Comparison of ENCODE assay signal across 8 mouse cellular contexts in the genomic region with DNA sequence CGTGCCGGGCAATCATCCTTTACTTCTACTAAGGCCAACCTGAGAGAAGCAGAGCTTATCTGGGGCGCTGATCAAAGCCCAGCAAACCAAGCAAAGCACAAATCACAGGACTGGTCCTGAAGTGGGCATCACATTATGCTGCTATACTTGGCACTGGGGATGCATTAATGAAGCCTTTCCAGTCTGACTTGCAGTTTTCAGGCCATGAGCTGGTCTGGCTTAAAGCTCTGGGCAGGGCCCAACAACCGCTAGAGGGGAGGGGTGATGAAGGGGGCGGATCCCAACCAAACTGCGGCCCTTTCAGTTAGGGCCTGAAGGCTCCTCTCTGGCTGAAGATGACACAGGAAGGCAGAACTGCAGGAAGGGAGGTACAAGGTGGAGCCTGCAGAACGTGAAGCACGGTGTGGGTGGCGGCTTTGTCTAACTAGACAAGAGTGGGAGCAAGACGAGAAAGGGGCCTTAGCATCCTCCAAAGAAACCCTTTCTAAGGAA. TPM values are rescaled to one million over a fixed set of nuclear protein-coding genes. Genes with fewer than 3 reads are reported as not detected.
DNase-seq lines count a peak whose midpoint lies in the region; ATAC-seq and TF ChIP-seq lines count a peak whose summit lies in the region.

No protein-coding gene starts in this region.

- TF ChIP-seq POLR2A in liver, adult 2 months (IDR thresholded peaks at IDR 0.05; ENCODE audit: extremely low read depth, insufficient read depth, low read length) = no peak

- ATAC-seq in hindbrain, embryonic 14.5 days (ENCODE audit: low FRiP score) = no peak

- WGBS in heart, embryonic 10.5 days = 25% methylated on average over 10 of the region's 10 CpGs
- 25% methylated on average over 10 of the region's 10 CpGs for WGBS in hindbrain, embryonic 14.5 days
- WGBS in liver, adult 2 months = 18% methylated on average over 10 of the region's 10 CpGs

- H3K4me2 ChIP-seq in hindbrain, embryonic 14.5 days (replicated peaks) = peak overlapping the region; percentile 88

- peak overlapping the region; percentile 65 for H3K9ac ChIP-seq in hindbrain, embryonic 14.5 days
- peak overlapping the region; percentile 29; the same call in 1 of the 2 replicates for H3K9ac ChIP-seq in liver, adult 2 months (ENCODE audit: low read depth, low read length)

- no peaks in the 10 kb centered on the region for H3K27me3 ChIP-seq in heart, embryonic 10.5 days (ENCODE audit: insufficient read depth, poor library complexity, severe bottlenecking)
- no peaks in the 10 kb centered on the region for H3K27me3 ChIP-seq in hindbrain, embryonic 14.5 days (ENCODE audit: control insufficient read depth, insufficient read depth, low read length)
- H3K27me3 ChIP-seq in liver, adult 2 months (ENCODE audit: control insufficient read depth, insufficient read depth, low read length) = no peaks in the 10 kb centered on the region

- no peak for TF ChIP-seq CTCF in liver, adult 2 months (IDR thresholded peaks at IDR 0.05; ENCODE audit: low read depth, low read length)

- H3K27ac ChIP-seq in heart, embryonic 10.5 days = peak overlapping the region; percentile 91
- H3K27ac ChIP-seq in hindbrain, embryonic 14.5 days = peak overlapping the region; percentile 62
- H3K27ac ChIP-seq in liver, adult 2 months (replicated peaks; ENCODE audit: insufficient read depth, low read depth, low read length) = peak overlapping the region; percentile 15; the same call in 1 of the 2 replicates

- H3K79me2 ChIP-seq in liver, adult 2 months (ENCODE audit: control insufficient read depth, insufficient read depth, low read length) = no peaks in the 10 kb centered on the region

- no peaks in the 10 kb centered on the region for H3K9me3 ChIP-seq in heart, embryonic 10.5 days
- no peaks in the 10 kb centered on the region for H3K9me3 ChIP-seq in hindbrain, embryonic 14.5 days (ENCODE audit: control insufficient read depth, low read length)

- peak overlapping the region; percentile 68 for H3K4me3 ChIP-seq in heart, embryonic 10.5 days
- H3K4me3 ChIP-seq in hindbrain, embryonic 14.5 days (replicated peaks; ENCODE audit: low read length) = peak overlapping the region; percentile 46
- H3K4me3 ChIP-seq in liver, adult 2 months (ENCODE audit: insufficient read depth, low read depth, low read length) = peak overlapping the region; percentile 39

- no peak for DNase-seq in heart, embryonic 10.5 days (ENCODE audit: low spot score)
- no peak for DNase-seq in heart, adult 8-10 months (ENCODE audit: low spot score)
- peak; percentile 20 for DNase-seq in T-cell, adult 2 months (ENCODE audit: low spot score)
- DNase-seq in embryo, embryonic 9.5 days (ENCODE audit: extremely low spot score) = peak; percentile 53
- peak; percentile 35 for DNase-seq in hindbrain, embryonic 14.5 days (ENCODE audit: low spot score)
- DNase-seq in liver, adult 2 months (ENCODE audit: extremely low read depth, low read depth, low spot score) = peak; percentile 75
- peak; percentile 18 to 47 for DNase-seq in natural killer cell, adult 2 months (ENCODE audit: low spot score in 2 of 2)
- DNase-seq in layer of hippocampus, adult 9-10 months (ENCODE audit: low spot score) = no peak

- peaks cover 60% of the 10 kb centered on the region for H3K36me3 ChIP-seq in heart, embryonic 10.5 days
- peaks cover 40% of the 10 kb centered on the region for H3K36me3 ChIP-seq in hindbrain, embryonic 14.5 days (replicated peaks; ENCODE audit: control insufficient read depth, insufficient read depth)
- H3K36me3 ChIP-seq in liver, adult 2 months (ENCODE audit: control insufficient read depth, insufficient read depth, low read length) = peaks cover 13% of the 10 kb centered on the region

- peaks cover 19% of the 10 kb centered on the region for H3K4me1 ChIP-seq in heart, embryonic 10.5 days
- peaks cover 15% of the 10 kb centered on the region for H3K4me1 ChIP-seq in hindbrain, embryonic 14.5 days (replicated peaks; ENCODE audit: control insufficient read depth, insufficient read depth, low read length)
- peaks cover 7% of the 10 kb centered on the region; the same call in 1 of the 2 replicates for H3K4me1 ChIP-seq in liver, adult 2 months (ENCODE audit: control insufficient read depth, insufficient read depth, low read length)

RNA-seq across cellular contexts. Expression of a gene that starts 1.1 kb away (rescaled TPM):
- 145 and 151 TPM in 2 replicates for polyA plus RNA-seq in heart, embryonic 10.5 days (2016; fragmentation: Nextera tagmentation; extraction: Ambion mirVana)
- 10 to 100 TPM; 72.5 to 79.7 (median 75.8) TPM for total RNA-seq in heart, adult 8-10 months (2022)
- polyA plus RNA-seq in hindbrain, embryonic 14.5 days (2014; fragmentation: Nextera tagmentation; extraction: Ambion mirVana) = 180 and 182 TPM in 2 replicates
- total RNA-seq in liver, adult 2 months (2014; rRNA removed) = 50.5 and 55.9 TPM in 2 replicates
- polyA plus RNA-seq in liver, adult 2 months (2012; rRNA removed) = 47.9 and 49.3 TPM in 2 replicates

RNA-seq across cellular contexts. Expression of a gene that starts 1.2 kb away (rescaled TPM):
- polyA plus RNA-seq in heart, embryonic 10.5 days (2016; fragmentation: Nextera tagmentation; extraction: Ambion mirVana) = 150 and 179 TPM in 2 replicates
- 1 to 10 TPM in 1 of 4 experiments, under 1 TPM in 3; 0.14 to 1.4 (median 0.40) TPM for total RNA-seq in heart, adult 8-10 months (2022)
- 29.3 and 36.2 TPM in 2 replicates for polyA plus RNA-seq in hindbrain, embryonic 14.5 days (2014; fragmentation: Nextera tagmentation; extraction: Ambion mirVana)
- 1.1 and 3.2 TPM in 2 replicates for total RNA-seq in liver, adult 2 months (2014; rRNA removed)
- polyA plus RNA-seq in liver, adult 2 months (2012; rRNA removed) = 2.1 and 2.6 TPM in 2 replicates

RNA-seq across cellular contexts. Expression of a gene that starts 11.9 kb away (rescaled TPM):
- polyA plus RNA-seq in heart, embryonic 10.5 days (2016; fragmentation: Nextera tagmentation; extraction: Ambion mirVana) = 2.4 and 5.2 TPM in 2 replicates
- 10 to 100 TPM; 11.6 to 18.4 (median 16.7) TPM for total RNA-seq in heart, adult 8-10 months (2022)
- polyA plus RNA-seq in hindbrain, embryonic 14.5 days (2014; fragmentation: Nextera tagmentation; extraction: Ambion mirVana) = 0.21 and 1.2 TPM in 2 replicates
- total RNA-seq in liver, adult 2 months (2014; rRNA removed) = not detected in 2 replicates
- polyA plus RNA-seq in liver, adult 2 months (2012; rRNA removed) = not detected in 2 replicates

RNA-seq across cellular contexts. Expression of a gene that starts 14.1 kb away (rescaled TPM):
- polyA plus RNA-seq in heart, embryonic 10.5 days (2016; fragmentation: Nextera tagmentation; extraction: Ambion mirVana) = 1,456 and 1,625 TPM in 2 replicates
- total RNA-seq in heart, adult 8-10 months (2022) = 1,000 to 10,000 TPM in 1 of 4 experiments, 100 to 1,000 TPM in 3; 893 to 1,022 (median 969) TPM
- polyA plus RNA-seq in hindbrain, embryonic 14.5 days (2014; fragmentation: Nextera tagmentation; extraction: Ambion mirVana) = 413 and 474 TPM in 2 replicates
- 422 and 433 TPM in 2 replicates for total RNA-seq in liver, adult 2 months (2014; rRNA removed)
- 491 and 524 TPM in 2 replicates for polyA plus RNA-seq in liver, adult 2 months (2012; rRNA removed)

RNA-seq across cellular contexts. Expression of a gene that starts 19.7 kb away (rescaled TPM):
- 8.5 and 9.3 TPM in 2 replicates for polyA plus RNA-seq in heart, embryonic 10.5 days (2016; fragmentation: Nextera tagmentation; extraction: Ambion mirVana)
- 1 to 10 TPM; 2.0 to 5.8 (median 3.2) TPM for total RNA-seq in heart, adult 8-10 months (2022)
- polyA plus RNA-seq in hindbrain, embryonic 14.5 days (2014; fragmentation: Nextera tagmentation; extraction: Ambion mirVana) = 5.2 and 6.6 TPM in 2 replicates
- total RNA-seq in liver, adult 2 months (2014; rRNA removed) = 9.9 and 14.1 TPM in 2 replicates
- 20.1 and 21.6 TPM in 2 replicates for polyA plus RNA-seq in liver, adult 2 months (2012; rRNA removed)

Comparison
In these comparisons a context has a peak if more than half of its experiments do, and no peak if none do; other contexts are left out.
1. DNase-seq: peak in T-cell, adult 2 months (single experiment), embryo, embryonic 9.5 days (single experiment), hindbrain, embryonic 14.5 days (single experiment), liver, adult 2 months (single experiment) and natural killer cell, adult 2 months (2 of 2); none in heart, embryonic 10.5 days (single experiment), heart, adult 8-10 months (single experiment) and layer of hippocampus, adult 9-10 months (single experiment).
2. H3K27ac ChIP-seq: peak in every context shown above with its lines; median percentile 91 in heart, embryonic 10.5 days; 62 in hindbrain, embryonic 14.5 days; 15 in liver, adult 2 months.
3. Peak in every context shown above with its lines, with median percentiles within 50 percentile points of each other: H3K4me3 ChIP-seq.